In the genomic region with DNA sequence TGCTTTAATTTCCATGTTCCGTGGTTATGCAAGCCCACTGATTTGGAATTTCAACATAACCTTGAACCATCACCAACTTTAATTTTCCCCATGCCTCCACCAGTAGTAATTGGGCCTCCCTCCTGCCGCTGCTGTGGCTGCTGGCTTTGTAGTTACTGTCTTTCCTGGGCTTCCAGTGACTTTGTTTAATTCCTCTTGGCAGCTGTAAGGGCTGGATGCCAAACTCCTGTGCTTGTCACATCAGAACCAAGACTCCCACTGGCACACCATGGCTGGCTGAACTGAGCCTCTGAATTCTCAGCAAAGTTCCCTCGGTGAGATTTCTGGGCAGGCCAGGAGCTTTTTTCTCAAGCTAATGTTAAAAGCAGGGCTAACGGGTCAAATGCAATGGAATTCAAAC, we compare ENCODE assay signal across 9 mouse cellular contexts.
DNase-seq lines count a peak whose midpoint lies in the region; ATAC-seq and TF ChIP-seq lines count a peak whose summit lies in the region.
"Had no signal": no experiment of that assay in that cellular context is flagged by ENCODE, and none has a peak within 500 bp of the region (broad histone marks: within the 10 kb centered on the region; RNA-seq: fewer than 3 reads in every experiment).

No protein-coding gene starts in this region.

- no peak overlapping the region for H3K4me2 ChIP-seq in heart, embryonic 12.5 days
- no peak overlapping the region for H3K4me2 ChIP-seq in limb, embryonic 12.5 days

- WGBS in heart, embryonic 12.5 days: 57% methylated on average over 4 of the region's 4 CpGs
- 42% methylated on average over 4 of the region's 4 CpGs for WGBS in limb, embryonic 12.5 days
- WGBS in thymus, adult 2 months: 84% methylated on average over 4 of the region's 4 CpGs

- TF ChIP-seq CTCF in thymus, adult 2 months (IDR thresholded peaks at IDR 0.05; ENCODE audit: borderline replicate concordance, control insufficient read depth, extremely low read depth, insufficient read depth, low read length, poor library complexity): no peak

- H3K36me3 ChIP-seq in heart, embryonic 12.5 days: no peaks in the 10 kb centered on the region
- no peaks in the 10 kb centered on the region for H3K36me3 ChIP-seq in limb, embryonic 12.5 days
- H3K36me3 ChIP-seq in thymus, adult 2 months (ENCODE audit: control insufficient read depth, insufficient read depth, low read length): no peaks in the 10 kb centered on the region

- ATAC-seq in heart, embryonic 12.5 days (ENCODE audit: insufficient number of reproducible peaks, low FRiP score): no peak
- ATAC-seq in limb, embryonic 12.5 days (ENCODE audit: insufficient number of reproducible peaks, insufficient read depth, low FRiP score, low TSS enrichment, low read depth): no peak
- no peak for ATAC-seq in megakaryocyte progenitor cell, adult 5-6 weeks (replicated peaks; ENCODE audit: poor library complexity)

- H3K4me3 ChIP-seq in heart, embryonic 12.5 days: no peak overlapping the region
- no peak overlapping the region for H3K4me3 ChIP-seq in limb, embryonic 12.5 days (replicated peaks)
- H3K4me3 ChIP-seq in thymus, adult 2 months (ENCODE audit: control insufficient read depth, insufficient read depth, low read length): no peak overlapping the region

- no peaks in the 10 kb centered on the region for H3K9me3 ChIP-seq in heart, embryonic 12.5 days (replicated peaks)
- H3K9me3 ChIP-seq in limb, embryonic 12.5 days: no peaks in the 10 kb centered on the region

- peak; percentile 32 to 36 for DNase-seq in heart, adult 9 months (ENCODE audit: low spot score in 2 of 2)
- DNase-seq in right cerebral cortex, postnatal 10 days (ENCODE audit: low spot score in 2 of 2): peak; percentile 70 to 71
- no peak for DNase-seq in right cerebral cortex, postnatal 36 days (ENCODE audit: low spot score in 2 of 2)
- DNase-seq in testis, postnatal 14 days (ENCODE audit: low spot score): peak; percentile 70
- no peak for DNase-seq in thymus, adult 2 months

- no peak overlapping the region for H3K27ac ChIP-seq in heart, embryonic 12.5 days (ENCODE audit: poor library complexity, severe bottlenecking)
- H3K27ac ChIP-seq in limb, embryonic 12.5 days: peak overlapping the region; percentile 5; the same call in 1 of the 2 replicates
- no peak overlapping the region for H3K27ac ChIP-seq in thymus, adult 2 months (ENCODE audit: control insufficient read depth, insufficient read depth, low read length)
- H3K27ac ChIP-seq: liver, embryonic 14.5 days had no signal

- no peak overlapping the region for H3K9ac ChIP-seq in heart, embryonic 12.5 days
- no peak overlapping the region for H3K9ac ChIP-seq in limb, embryonic 12.5 days (replicated peaks)
- H3K9ac ChIP-seq: liver, embryonic 14.5 days had no signal

- H3K4me1 ChIP-seq in heart, embryonic 12.5 days (replicated peaks): no peaks in the 10 kb centered on the region; the same call in 1 of the 2 replicates
- H3K4me1 ChIP-seq in limb, embryonic 12.5 days (replicated peaks): peaks cover 20% of the 10 kb centered on the region
- no peaks in the 10 kb centered on the region for H3K4me1 ChIP-seq in thymus, adult 2 months (replicated peaks; ENCODE audit: control insufficient read depth, insufficient read depth, low read length)

- no peak for TF ChIP-seq POLR2A in thymus, adult 2 months (IDR thresholded peaks at IDR 0.05; ENCODE audit: control insufficient read depth, extremely low read depth, insufficient read depth, low read length, poor library complexity)

- no peaks in the 10 kb centered on the region for H3K27me3 ChIP-seq in heart, embryonic 12.5 days (replicated peaks)
- no peaks in the 10 kb centered on the region for H3K27me3 ChIP-seq in limb, embryonic 12.5 days
- H3K27me3 ChIP-seq in thymus, adult 2 months (ENCODE audit: control insufficient read depth, insufficient read depth, low read length): no peaks in the 10 kb centered on the region

Comparison
In these comparisons a context has a peak if more than half of its experiments do, and no peak if none do; other contexts are left out.
1. DNase-seq: peak in heart, adult 9 months (2 of 2), right cerebral cortex, postnatal 10 days (2 of 2) and testis, postnatal 14 days (single experiment); none in right cerebral cortex, postnatal 36 days (0 of 2) and thymus, adult 2 months (single experiment).